Mouse (Mus musculus) heart, embryonic 14.5 days (tissue): ENCODE data around the gene Krt88. TPM values are rescaled to one million over a fixed set of nuclear protein-coding genes. Genes with fewer than 3 reads are reported as not detected.

Source experiments
- ATAC-seq: fragments of 200-750 bp; cut with Nextera tagmentation; 2 replicates; pipeline ENCODE4 v1.8.0; 2017; ENCODE audit warnings: low read depth, moderate TSS enrichment; ENCODE audit not compliant: insufficient number of reproducible peaks, insufficient read depth, low FRiP score
- H3K27ac ChIP-seq, 2 experiments: fragments of 200-500 bp in 1 of 2; fragments of 300-500 bp in 1 of 2; sonication (generic) in 1 of 2; replicated peaks in 1 of 2; 2 replicates each; pipeline ENCODE4 v1.5.1; 2012 to 2014; ENCODE audit warnings: low read depth in 2 of 2, low read length in 2 of 2, control low read depth in 1 of 2, mild to moderate bottlenecking in 1 of 2, mixed read lengths in 1 of 2; ENCODE audit not compliant: control insufficient read depth in 1 of 2, insufficient read depth in 1 of 2
- H3K27me3 ChIP-seq: fragments of 300-500 bp; sonication (generic); 2 replicates; pipeline ENCODE4 v1.6.1; 2014; ENCODE audit warnings: mild to moderate bottlenecking, low read length, control low read depth; ENCODE audit not compliant: control insufficient read depth, insufficient read depth
- H3K36me3 ChIP-seq: fragments of 300-500 bp; sonication (generic); 2 replicates; pipeline ENCODE4 v1.6.1; 2014; ENCODE audit warnings: mild to moderate bottlenecking, control low read depth, low read length, mixed read lengths; ENCODE audit not compliant: control insufficient read depth, insufficient read depth
- H3K4me1 ChIP-seq, 2 experiments: fragments of 200-500 bp in 1 of 2; fragments of 300-500 bp in 1 of 2; sonication (generic) in 1 of 2; 2 replicates each; pipeline ENCODE4 v1.6.1; 2012 to 2014; ENCODE audit warnings: low read length in 2 of 2, control low read depth in 1 of 2, mixed read lengths in 1 of 2; ENCODE audit not compliant: control insufficient read depth in 2 of 2, insufficient read depth in 2 of 2
- H3K4me2 ChIP-seq: fragments of 300-500 bp; sonication (generic); 2 replicates; pipeline ENCODE4 v1.6.1; 2014; ENCODE audit warnings: mild to moderate bottlenecking, low read length
- H3K4me3 ChIP-seq, 2 experiments: fragments of 200-500 bp in 1 of 2; fragments of 300-500 bp in 1 of 2; sonication (generic) in 1 of 2; 2 replicates each; pipeline ENCODE4 v1.5.1; 2012 to 2014; ENCODE audit warnings: low read length in 2 of 2, mild to moderate bottlenecking in 2 of 2, control low read depth in 1 of 2, low read depth in 1 of 2, moderate library complexity in 1 of 2; ENCODE audit not compliant: control insufficient read depth in 1 of 2, insufficient read depth in 1 of 2
- H3K9ac ChIP-seq: fragments of 300-500 bp; sonication (generic); 2 replicates; pipeline ENCODE4 v1.6.1; 2014; ENCODE audit warnings: mild to moderate bottlenecking, low read length
- H3K9me3 ChIP-seq: fragments of 300-500 bp; sonication (generic); 2 replicates; pipeline ENCODE4 v1.6.1; 2016; ENCODE audit warnings: low read length, control low read depth; ENCODE audit not compliant: control insufficient read depth
- WGBS: fragments of 180-500 bp; shearing (Covaris S2); extraction: QIAGEN DNeasy Blood & Tissue Kit; methylation state at CpG from one replicate; pipeline ENCODE4 v1.1.7; 2014; 5-methylcytosine and 5-hydroxymethylcytosine counted together
- polyA plus RNA-seq: library from polyadenylated mRNA; unstranded; fragments of >200 nt; fragmentation: Nextera tagmentation; extraction: Ambion mirVana; gene quantifications from 2 replicates; pipeline ENCODE4 v1.2.1, GENCODE M21; 2014

Gene Krt88
- polyA plus RNA-seq, 1 experiment from 2014 or later = not detected

DNA sequence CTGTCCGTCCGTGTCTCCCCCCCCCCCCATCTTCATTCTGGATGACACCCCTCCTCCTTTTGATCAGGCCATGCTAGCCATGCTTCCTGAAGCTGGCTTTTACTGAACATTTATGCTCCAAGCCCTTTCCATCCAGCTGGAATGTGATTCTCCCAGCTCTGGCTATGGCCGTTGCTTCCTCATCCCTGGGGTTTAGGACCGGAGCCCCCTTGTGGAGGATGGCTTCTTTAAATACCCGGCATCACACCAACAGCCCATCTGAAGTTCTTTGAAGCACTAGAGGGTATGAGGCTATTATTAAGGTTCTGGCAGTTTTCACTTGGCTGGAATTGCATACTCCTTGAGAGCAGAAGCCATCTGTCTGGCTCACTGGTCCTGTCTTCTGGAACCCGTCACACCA lies 26.6 kb upstream of the Krt88 start:
- WGBS = 30% methylated on average over 4 of the region's 6 CpGs
- Histone ChIP-seq H3K9me3 (no peaks in the 10 kb centered on the region), H3K36me3 (no peaks in the 10 kb centered on the region), H3K27me3 (no peaks in the 10 kb centered on the region; the same call in 1 of the 2 replicates), H3K27ac (no peak overlapping the region), H3K4me2 (no peak overlapping the region), H3K4me1 (peaks cover 0 to 3% of the 10 kb centered on the region in 2 experiments; a peak in 1 of 4 replicates), H3K9ac (no peak overlapping the region), H3K4me3 (no peak overlapping the region)
- ATAC-seq = no peak

DNA sequence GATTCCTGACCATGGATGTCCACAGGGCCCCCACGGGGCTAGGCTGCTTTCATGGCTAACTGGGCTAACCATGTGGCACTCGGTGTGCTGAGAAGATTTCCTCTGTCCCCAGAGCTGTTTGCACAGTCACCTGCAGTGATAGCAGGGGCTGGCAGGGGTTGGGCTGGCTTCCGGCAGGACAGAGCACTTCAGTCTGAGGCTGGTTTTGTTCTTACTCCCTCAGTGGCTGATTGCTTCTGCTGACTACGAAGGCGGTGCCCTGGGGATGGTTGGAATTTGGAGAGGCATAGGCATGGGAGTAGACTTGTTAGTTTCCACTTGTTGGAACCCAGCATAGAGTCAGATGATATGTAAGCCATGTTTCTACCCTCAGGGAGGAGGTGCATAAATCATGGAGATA lies 22.6 kb upstream of the Krt88 start:
- ATAC-seq = no peak
- Histone ChIP-seq H3K27me3 (no peaks in the 10 kb centered on the region; the same call in 1 of the 2 replicates), H3K9ac (no peak overlapping the region), H3K4me3 (no peak overlapping the region), H3K4me2 (no peak overlapping the region), H3K36me3 (no peaks in the 10 kb centered on the region), H3K27ac (no peak overlapping the region), H3K9me3 (no peaks in the 10 kb centered on the region), H3K4me1 (peaks cover 0 to 3% of the 10 kb centered on the region in 2 experiments; a peak in 1 of 4 replicates)
- 13% methylated on average over 5 of the region's 5 CpGs for WGBS

DNA sequence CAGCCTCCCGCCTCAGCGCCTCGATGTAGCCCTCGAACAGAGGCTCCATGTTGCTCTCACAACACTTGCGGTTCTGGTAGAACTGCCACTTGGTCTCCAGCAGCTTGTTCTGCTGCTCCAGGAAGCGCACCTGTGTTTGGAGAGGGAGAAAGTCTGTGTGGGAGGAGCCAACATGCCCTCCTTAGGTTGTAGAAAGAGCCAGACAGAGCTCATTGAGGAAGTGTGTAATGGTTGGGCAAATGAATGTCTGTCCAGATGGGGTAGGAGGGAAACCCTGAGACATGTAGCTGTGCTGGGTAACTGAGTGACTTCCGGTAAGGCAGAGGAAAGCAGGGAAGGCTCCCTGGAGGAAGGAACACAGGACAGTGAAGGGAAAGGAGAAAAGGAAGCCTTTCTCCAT lies 10.9 kb upstream of the Krt88 start:
- Histone ChIP-seq H3K36me3 (no peaks in the 10 kb centered on the region), H3K9ac (no peak overlapping the region), H3K27ac (no peak overlapping the region), H3K4me2 (no peak overlapping the region), H3K27me3 (peaks cover 38% of the 10 kb centered on the region), H3K4me1 (peaks cover 2 to 3% of the 10 kb centered on the region in 2 experiments; a peak in 2 of 4 replicates), H3K4me3 (no peak overlapping the region), H3K9me3 (no peaks in the 10 kb centered on the region)
- no peak for ATAC-seq
- WGBS = 83% methylated on average over 7 of the region's 7 CpGs

DNA sequence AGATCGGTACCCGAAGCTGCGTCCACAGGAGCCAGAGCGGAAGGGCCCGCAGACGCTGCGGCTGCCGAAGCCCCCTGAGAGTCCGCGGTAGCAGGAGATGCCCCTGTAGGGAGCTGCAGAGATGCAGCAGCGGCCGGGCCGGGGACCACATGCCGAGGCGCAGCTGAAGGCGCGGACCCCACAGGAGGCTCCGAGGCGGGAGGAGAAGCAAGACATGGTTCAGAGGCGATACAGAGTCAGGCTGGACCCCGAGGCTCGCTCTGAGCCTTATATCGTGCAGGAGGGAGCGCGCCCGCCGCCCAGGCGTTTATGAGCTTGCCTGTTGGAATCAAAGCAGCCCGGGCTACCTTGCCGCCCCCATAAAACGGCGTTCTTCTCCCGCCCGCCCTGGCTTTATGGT lies 9.0 kb upstream of the Krt88 start, which contains the start of gene Krt87:
Gene Krt87 (minus strand): TSS at position 250 of the 400 bp plus-strand sequence.
- Histone ChIP-seq H3K36me3 (no peaks in the 10 kb centered on the region), H3K9ac (no peak within 1 kb of the TSS), H3K4me1 (peaks cover 2 to 3% of the 10 kb centered on the region in 2 experiments; a peak in 2 of 4 replicates), H3K9me3 (no peaks in the 10 kb centered on the region), H3K4me3 (peak within 1 kb of the TSS in 1 of 2 experiments; percentile 16; a peak in 2 of 4 replicates), H3K27me3 (peaks cover 38% of the 10 kb centered on the region), H3K27ac (no peak within 1 kb of the TSS), H3K4me2 (peak within 1 kb of the TSS; percentile 38)
- WGBS = 3% methylated on average over 34 of the region's 34 CpGs
- no peak for ATAC-seq

DNA sequence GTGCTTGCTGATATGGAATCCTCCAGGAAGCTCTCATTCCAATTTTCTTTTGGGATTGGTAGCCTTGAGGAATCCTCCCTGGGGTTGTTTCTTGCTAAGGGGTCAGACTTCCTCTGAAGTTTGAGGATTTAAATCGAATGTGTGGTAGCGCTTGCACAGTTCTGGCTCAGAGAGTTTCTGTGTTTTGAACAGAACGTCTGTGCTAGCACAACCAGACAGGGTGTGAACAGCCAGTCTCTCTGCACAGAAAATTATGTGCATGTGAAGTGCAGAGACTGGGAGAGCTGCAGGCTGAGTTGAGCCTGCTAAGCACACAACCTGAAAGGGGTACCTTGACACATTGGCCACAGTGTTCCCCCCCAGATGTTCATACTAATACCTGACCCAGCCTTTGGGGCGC lies 6.7 kb upstream of the Krt88 start:
- peaks cover 2 to 3% of the 10 kb centered on the region in 2 experiments; a peak in 2 of 4 replicates for H3K4me1 ChIP-seq
- no peak overlapping the region for H3K4me3 ChIP-seq
- no peaks in the 10 kb centered on the region for H3K9me3 ChIP-seq
- H3K27me3 ChIP-seq = peaks cover 38% of the 10 kb centered on the region
- WGBS = 71% methylated on average over 4 of the region's 4 CpGs
- no peak overlapping the region for H3K27ac ChIP-seq
- H3K36me3 ChIP-seq = no peaks in the 10 kb centered on the region
- ATAC-seq = no peak
- no peak overlapping the region for H3K9ac ChIP-seq
- no peak overlapping the region for H3K4me2 ChIP-seq

DNA sequence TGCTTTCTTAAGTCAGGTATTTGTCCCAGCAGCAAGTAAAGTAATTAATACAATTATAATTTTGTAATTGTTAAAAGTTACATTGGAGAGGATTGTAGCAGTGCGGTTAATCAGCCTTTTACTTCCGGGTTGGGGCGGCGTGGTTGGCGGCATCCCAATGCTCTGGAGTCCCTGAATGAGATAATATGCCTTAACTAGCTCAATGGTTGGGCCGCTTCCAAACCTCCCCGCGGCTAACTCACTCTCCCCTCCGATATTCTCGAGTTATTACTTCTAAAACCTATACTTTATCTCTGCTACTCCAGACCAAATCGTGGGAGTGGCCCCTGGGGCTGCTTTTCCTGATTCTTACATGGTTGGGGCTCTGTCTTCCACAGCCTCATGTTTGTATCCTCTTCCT lies 972 bp upstream of the Krt88 start:
- Histone ChIP-seq H3K9ac (no peak overlapping the region), H3K4me2 (peak overlapping the region; percentile 2; the same call in 1 of the 2 replicates), H3K4me3 (no peak overlapping the region), H3K36me3 (no peaks in the 10 kb centered on the region), H3K4me1 (no peaks in the 10 kb centered on the region), H3K9me3 (no peaks in the 10 kb centered on the region), H3K27me3 (no peaks in the 10 kb centered on the region), H3K27ac (no peak overlapping the region)
- no peak for ATAC-seq
- 47% methylated on average over 11 of the region's 11 CpGs for WGBS

DNA sequence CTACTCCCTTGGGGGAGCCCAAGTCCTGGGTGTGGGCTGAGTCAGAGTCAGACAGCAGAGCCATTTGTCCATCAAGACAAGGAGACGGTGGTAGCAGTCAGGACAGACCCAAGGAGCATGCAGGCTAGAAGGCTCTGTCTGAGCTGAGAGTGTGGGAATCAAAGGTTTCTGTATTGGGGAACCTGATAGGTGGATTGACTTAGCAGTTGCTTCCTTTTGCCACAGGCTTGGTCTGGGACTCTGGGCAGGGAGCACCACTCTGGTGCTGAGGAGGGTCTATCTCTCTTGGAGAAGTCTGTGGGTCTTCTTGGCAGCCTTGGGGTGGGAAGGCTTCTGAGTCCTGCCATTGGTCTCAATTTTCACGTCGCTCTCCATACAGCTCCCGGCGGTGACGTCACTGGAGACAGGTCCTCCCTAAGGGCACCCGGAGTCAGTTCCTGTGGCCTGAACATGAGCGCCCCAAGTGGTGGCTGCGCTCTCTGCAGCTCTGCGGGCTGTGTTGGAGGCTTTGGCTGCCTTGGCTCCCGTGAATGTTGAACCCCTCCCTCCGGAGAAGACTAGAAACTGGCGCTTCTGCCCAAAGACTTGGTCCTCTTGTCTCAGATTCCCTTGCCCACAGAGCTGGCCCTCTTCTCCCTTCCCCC lies 5.7 kb downstream of the Krt88 start:
- no peak overlapping the region for H3K27ac ChIP-seq
- H3K9ac ChIP-seq = no peak overlapping the region
- H3K4me3 ChIP-seq = no peak overlapping the region
- H3K9me3 ChIP-seq = peaks cover 9% of the 10 kb centered on the region; the same call in 1 of the 2 replicates
- 5% methylated on average over 13 of the region's 13 CpGs for WGBS
- no peaks in the 10 kb centered on the region for H3K27me3 ChIP-seq
- no peak for ATAC-seq
- H3K36me3 ChIP-seq = no peaks in the 10 kb centered on the region
- H3K4me1 ChIP-seq = no peaks in the 10 kb centered on the region; a peak in 1 of 4 replicates
- peak overlapping the region; percentile 38; the same call in 1 of the 2 replicates for H3K4me2 ChIP-seq
